Mouse (Mus musculus) thymus, adult 18-20 months (tissue): Measurements from ENCODE around the gene Supt5.
"Not testable (repeated sequence)": the region's sequence is repeated elsewhere in the genome, so short reads cannot be mapped to it uniquely, and the experiment has no call there.

Source experiments
- DNase-seq, 2 experiments: peaks; one replicate each; pipeline ENCODE4 v3.0.0; 2022; ENCODE audit warnings: mixed read lengths in 2 of 2

The Supt5 gene

GRCm38 (mm10) chr7:28338108-28338998 lies at the start of gene Supt5:
Gene Supt5 (minus strand): TSS chr7:28338746.
- peak; percentile 97 to 98 for DNase-seq

DNA sequence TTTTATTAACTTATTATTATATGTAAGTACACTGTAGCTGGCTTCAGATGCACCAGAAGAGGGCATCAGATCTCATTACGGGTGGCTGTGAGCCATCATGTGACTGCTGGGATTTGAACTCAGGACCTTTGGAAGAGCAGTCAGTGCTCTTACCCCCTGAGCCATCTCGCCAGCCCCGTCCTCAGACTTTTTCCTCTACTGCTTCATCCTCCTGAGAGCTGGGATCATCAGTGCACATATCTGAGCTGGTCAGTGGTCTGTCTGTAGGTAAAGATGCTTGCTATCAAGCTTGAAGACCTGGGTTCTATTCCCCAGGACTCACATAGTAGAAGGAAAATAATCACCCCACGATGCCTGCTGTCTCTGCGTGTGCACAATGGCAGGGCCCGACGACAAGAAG lies 48.8 kb upstream of the Supt5 start:
- not testable (repeated sequence) for DNase-seq

GRCm38 (mm10) chr7:28386877-28387276 lies 48.3 kb upstream of the Supt5 start:
- not testable (repeated sequence) for DNase-seq

GRCm38 (mm10) chr7:28386462-28386861 lies 47.9 kb upstream of the Supt5 start:
- DNase-seq = peak; percentile 75 to 83

DNA sequence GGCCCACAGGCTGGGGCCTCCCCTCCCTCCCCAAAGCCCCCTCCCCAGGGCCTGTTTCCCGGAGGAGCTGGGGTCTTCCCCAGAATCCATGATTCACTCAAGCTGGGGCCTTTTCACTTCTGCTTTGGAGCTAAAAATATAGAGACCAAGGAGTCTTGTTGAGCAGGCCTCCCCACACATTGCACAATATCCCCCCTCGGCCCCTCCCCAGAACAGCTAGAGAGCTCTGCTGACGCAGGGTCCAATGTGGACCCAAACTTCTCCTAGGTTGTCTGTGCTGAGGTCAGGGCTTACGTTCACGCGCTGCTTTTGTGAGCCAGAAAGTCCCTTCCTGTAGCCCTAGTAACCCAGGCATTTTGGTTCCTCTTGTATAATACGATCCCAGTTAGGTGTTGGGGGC lies 47.5 kb upstream of the Supt5 start:
- DNase-seq = no peak

DNA sequence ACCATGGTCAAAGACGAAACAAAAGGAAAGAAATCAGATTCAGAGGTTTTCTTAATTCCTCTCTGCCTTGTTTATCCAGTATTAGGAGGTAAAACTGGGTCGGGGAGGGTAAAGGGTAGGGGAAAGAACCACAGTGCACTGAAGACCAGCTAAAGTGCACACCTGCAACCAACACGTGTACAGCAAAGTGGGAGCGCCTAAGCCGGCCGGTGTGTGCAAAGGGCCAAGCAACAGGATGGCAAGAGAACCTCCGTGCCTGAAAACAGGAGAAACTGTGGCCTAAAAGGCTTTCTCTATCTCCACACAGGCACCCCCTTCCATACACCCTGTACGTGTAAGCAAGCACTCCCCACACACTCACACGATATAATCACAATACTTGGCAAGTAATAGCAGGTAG lies 46.6 kb upstream of the Supt5 start:
- DNase-seq = no peak

DNA sequence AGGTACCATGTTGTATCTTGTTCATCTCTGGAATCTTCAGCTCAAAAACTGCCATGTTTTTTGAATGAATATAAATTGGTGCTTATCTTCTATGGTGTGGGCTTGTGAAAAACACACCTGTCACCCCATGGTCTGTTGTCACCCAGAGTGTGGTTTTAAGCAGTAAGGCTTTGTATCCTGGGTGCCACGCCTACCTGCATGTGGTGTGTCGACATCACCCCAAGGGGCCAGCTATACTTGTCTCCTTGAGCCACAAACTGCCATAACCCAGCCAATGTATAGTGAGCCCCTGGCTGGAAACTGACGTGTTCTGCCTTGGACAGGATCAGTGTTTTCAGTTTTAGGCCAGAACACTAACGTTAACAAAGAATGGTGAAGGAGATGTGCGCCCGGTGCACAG lies 45.6 kb upstream of the Supt5 start:
- peak; percentile 52 to 67 for DNase-seq

DNA sequence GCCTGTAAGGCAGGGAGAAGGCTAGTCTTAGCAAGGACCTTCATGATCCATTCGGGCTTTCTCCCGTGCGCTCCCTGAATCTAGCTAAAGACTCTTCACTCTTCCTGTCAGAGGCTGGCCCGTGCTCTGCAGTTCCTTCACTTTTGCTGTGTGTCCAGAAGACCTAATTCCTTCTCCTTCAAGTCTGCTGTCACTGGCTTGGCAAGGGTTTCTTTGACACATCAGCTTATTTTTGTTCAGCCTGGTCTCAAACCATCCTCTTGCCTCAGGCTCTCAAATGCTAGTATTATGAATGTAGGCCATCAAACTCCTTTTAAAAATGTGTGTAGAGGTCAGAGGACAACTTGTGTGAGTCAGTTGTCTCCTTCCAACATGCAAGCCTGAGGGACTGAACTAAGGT lies 45.1 kb upstream of the Supt5 start:
- DNase-seq = no peak

DNA sequence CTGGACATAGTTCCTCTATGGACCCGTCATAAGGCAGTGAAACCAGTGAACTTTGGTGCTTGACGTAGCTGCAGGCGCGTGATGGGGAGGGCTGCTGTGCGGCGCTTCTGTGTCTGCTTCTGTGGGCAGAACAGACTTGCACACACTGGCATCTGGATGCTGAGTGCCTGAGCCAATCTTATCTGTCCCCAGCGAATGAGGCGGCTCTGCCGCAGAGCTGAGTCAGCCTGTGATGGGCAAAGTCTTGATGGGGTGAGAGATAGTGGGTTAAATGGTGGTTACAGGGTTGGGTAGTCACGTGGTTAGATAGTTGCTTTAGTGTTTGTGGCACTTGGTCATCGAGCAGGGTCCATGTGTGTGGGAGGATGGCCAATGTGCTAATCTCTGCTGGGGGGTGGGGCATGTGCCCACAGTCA lies 44.4 kb upstream of the Supt5 start:
- peak; percentile 66 to 79 for DNase-seq

DNA sequence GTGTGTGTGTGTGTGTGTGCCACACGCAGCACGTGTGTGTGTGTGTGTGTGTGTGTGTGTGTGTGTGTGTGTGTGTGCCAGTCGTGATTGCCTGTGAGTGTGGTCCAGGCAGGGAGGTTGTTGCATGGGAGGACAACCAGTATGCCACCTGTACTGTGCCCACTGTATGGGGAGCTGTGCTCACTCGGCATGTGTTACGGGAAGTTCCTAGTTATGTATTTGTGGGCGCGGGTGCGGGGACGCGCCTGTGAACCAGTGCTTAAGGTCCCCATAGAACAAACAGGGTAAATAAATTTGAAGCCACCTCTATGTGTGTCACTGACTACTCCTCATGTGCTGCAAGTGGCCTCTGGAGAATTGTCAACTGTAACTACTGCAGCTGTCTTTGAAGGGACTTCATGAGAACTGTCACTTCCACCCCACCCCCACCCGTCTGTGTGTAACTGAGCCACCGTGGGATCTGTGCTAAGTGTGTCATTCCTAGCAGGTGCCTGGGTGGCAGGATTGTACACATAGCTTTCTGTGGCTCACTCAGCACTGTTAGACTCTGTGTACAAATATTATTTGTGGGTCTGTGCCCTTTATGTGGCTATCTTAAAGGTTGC lies 43.9 kb upstream of the Supt5 start:
- DNase-seq = peak in 1 of 2 experiments; percentile 57

GRCm38 (mm10) chr7:28381938-28382337 lies 43.4 kb upstream of the Supt5 start:
- DNase-seq = peak; percentile 90 to 96

DNA sequence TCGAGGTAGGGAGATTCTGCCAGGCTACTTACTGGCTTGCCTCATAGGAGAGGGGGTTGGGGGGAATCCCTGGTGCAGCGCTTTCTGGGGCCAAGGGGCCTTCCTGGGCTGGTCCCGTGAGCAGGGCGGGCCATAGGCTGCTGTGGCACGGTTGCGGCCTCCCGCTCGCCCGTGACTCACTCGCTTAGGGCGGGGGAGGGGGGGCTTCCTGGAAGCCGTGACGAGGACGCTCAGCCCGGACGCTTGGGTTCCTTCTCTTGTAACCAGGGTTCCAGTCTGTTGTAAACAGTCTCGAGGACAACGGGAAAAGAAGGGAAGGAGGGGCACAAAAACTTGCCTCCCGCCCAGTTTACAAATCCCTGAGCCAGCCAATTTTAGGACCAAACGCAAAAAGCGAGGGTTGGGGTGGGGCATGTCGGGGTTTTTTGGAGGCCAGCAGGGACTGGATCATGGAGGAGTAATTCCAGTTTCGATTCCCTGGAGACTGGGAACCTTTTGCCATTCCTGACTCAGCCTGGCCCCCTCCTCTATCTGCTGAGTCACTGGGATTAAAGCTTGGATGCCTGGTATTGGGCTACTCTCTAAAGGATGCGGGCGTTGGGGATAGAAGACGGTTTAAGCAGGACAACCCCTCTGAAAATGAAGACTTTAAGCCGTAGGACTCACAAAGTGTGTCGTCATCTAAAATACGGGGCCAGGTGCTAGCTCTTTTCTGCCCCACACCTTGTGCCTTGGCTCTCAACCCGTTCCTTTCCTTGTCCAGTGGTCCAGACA lies 42.7 kb upstream of the Supt5 start:
- peak; percentile 82 to 87 for DNase-seq

- DNase-seq = no peak
Observed at GRCm38 (mm10) chr7:28380237-28381016, 41.9 kb upstream of the Supt5 start, which contains the start of gene Zfp36. Gene Zfp36 (minus strand): TSS chr7:28380253.

GRCm38 (mm10) chr7:28378769-28379651 lies 40.5 kb upstream of the Supt5 start:
- peak; percentile 86 to 89 for DNase-seq

DNA sequence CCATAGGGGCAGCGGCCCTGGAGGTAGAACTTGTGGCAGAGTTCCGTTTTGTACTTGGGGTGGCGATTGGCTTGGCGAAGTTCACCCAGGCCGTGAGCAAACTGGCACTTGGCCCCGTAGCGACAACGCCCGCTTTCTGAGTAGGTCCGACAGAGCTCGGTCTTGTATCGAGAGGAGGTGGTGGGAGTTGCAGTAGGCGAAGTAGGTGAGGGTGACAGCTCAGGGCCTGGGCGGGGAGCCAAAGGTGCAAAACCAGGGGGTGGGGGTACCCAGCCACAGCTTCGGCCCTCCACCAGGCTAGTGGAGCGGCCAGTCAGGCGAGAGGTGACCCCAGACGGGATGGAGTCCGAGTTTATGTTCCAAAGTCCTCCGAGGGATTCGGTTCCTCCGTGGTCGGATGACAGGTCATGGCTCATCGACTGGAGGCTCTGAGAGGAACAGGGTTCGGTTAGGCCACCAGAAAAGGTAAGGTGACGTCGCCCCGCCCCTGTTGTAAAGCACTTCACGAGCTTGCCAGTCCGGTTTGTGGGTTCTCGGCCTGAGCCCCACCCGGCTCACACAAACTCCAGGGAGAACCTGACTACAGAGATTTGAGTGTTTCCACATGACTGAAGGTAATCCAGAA lies 39.6 kb upstream of the Supt5 start:
- peak; percentile 34 to 52 for DNase-seq

- no peak for DNase-seq
Observed at GRCm38 (mm10) chr7:28377190-28378065, 38.9 kb upstream of the Supt5 start.

DNA sequence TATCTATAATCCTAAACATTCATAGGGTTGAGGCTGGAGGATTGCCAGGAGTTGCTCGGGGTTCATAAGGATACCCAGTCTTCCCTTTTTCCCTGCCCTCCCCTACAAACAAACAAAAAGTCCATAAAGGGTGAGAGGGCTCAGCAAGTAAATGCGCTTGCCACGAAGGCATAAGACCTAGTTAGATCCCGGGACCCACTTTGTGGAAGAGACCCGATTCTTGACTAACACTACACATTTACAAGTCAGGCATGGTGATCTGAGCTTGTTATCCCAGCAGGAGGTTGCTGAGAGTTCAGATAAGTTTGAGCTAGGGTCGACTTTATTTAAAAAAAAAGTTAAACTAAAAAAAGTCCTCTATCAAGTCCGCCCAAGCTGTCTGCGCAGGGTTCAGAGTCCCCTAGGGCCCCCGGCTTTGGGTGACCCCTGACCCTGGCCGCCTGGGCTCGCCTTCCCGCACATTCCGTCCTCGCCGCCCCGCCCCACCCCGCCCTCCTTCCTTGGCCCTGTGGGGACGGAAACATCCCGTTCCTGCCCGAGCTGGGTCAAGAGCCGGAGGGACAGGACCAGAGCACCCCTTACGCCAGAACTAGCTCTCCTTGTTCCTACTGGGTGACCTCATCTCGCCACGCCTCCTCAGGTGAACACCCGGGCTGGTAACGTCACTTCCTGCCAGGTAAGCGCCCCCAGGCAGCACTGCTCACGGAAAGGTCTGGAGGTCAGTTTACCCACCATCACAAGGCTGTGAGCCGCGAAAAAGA lies 37.6 kb upstream of the Supt5 start:
- DNase-seq = peak; percentile 59 to 72

DNA sequence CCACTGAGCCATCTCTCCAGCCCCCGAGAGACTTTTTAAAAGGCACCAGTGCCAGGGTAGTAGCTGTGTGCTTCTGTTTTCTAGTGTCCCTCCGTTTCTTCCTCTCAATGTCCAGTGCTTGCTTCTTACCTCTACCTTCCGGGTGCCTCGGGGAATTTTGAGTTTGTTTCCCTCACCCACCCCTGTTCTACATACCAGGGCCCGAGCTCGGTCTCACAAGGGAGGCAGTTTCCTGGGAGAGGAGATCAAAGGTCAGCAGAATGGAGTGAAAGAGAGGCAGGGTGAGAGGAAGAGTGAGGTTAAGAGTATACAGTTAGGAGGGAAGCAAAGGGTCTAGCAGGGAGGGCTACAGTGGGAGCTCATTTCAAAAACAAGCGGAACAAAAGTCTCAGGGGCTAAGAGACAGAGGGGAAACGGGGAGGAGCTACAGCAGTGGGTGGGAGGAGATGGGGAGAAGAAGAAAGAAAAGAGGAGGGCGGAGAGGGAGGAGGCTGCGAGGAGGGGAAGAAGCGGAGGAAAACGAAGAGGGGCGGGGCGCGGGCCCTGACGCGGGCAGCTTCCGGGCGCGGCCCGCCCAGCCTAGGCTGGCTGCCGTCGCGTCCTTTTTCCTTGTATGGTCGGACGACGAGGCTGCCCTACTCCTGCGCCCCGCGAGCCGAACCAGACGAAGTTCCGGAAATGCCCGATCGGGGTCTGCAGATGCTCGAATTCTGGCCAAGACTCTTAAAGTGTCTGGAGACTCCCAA lies 36.8 kb upstream of the Supt5 start:
- DNase-seq = peak; percentile 92 to 95
